Mouse (Mus musculus): Measurements from ENCODE around the gene Hcrtr1.

DNA sequence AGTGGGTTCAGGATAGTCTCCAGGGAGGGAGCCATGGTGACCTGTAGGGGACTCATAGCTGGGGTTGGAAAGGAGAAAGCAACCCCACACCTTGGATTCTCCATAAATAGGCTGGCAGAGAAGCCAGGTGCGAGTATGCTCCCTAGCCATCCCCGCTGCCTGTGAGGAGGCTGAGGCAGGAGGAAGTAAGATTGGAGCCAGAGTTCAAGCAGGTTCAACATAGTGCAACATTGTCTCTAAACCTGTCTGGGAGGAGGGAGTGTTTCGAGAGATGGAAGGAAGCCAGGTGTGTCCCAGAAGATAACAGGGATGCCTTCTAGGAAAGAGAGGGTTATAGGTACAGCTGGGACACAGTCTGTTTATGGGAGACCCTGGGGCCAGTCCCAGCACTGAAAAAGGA is 40.7 kb upstream of the Hcrtr1 start:
- TF ChIP-seq CTCF (IDR thresholded peaks at IDR 0.05; ENCODE audit: borderline replicate concordance, insufficient read depth, low read length) (no peak), POLR2A (IDR thresholded peaks at IDR 0.05; ENCODE audit: low read depth, low read length) (no peak)
